Comparison of ENCODE assay signal across 24 mouse cellular contexts in genomic region chr8:114978206-114978960, GRCm38 (mm10).
DNase-seq lines count a peak whose midpoint lies in the region; ATAC-seq and TF ChIP-seq lines count a peak whose summit lies in the region.
"Had no signal": no experiment of that assay in that cellular context is flagged by ENCODE, and none has a peak within 500 bp of the region (broad histone marks: within the 10 kb centered on the region; RNA-seq: fewer than 3 reads in every experiment).

No protein-coding gene starts in this region.

- no peak overlapping the region; the same call in 1 of the 2 replicates for H3K4me3 ChIP-seq in heart, adult 2 months
- H3K4me3 ChIP-seq in heart, embryonic 10.5 days: no peak overlapping the region
- H3K4me3 ChIP-seq in heart, embryonic 15.5 days: no peak overlapping the region
- H3K4me3 ChIP-seq: forebrain, embryonic 13.5 days; hindbrain, embryonic 13.5 days; layer of hippocampus, adult 2 months; left cerebral cortex, adult 2 months; limb, embryonic 13.5 days; lung, embryonic 15.5 days; midbrain, embryonic 10.5 days; midbrain, embryonic 15.5 days; neural tube, embryonic 15.5 days; stomach, embryonic 15.5 days had no signal

- no peak for DNase-seq in heart, adult 2 months
- no peak for DNase-seq in heart, embryonic 10.5 days (ENCODE audit: low spot score)
- no peak for DNase-seq in heart, adult 8-10 months (ENCODE audit: low spot score)
- peak; percentile 45 for DNase-seq in induced T-regulatory cell, adult 2 months (ENCODE audit: low read depth)
- DNase-seq in skeletal muscle tissue, adult 2 months (ENCODE audit: low read depth, low spot score): peak; percentile 83
- DNase-seq: B cell, adult 2 months; cerebellum, adult 8-10 months; cerebellum, postnatal 36 days; kidney, adult 2 months; kidney, postnatal 36 days; retina, postnatal 1 day; right cerebral cortex, postnatal 14 days had no signal

- H3K36me3 ChIP-seq in heart, adult 2 months (ENCODE audit: control insufficient read depth, insufficient read depth, low read length): no peaks in the 10 kb centered on the region
- no peaks in the 10 kb centered on the region for H3K36me3 ChIP-seq in heart, embryonic 10.5 days
- no peaks in the 10 kb centered on the region for H3K36me3 ChIP-seq in heart, embryonic 15.5 days
- H3K36me3 ChIP-seq: hindbrain, embryonic 13.5 days; limb, embryonic 13.5 days; lung, embryonic 15.5 days; midbrain, embryonic 10.5 days; midbrain, embryonic 15.5 days; neural tube, embryonic 15.5 days; stomach, embryonic 15.5 days had no signal

- no peaks in the 10 kb centered on the region for H3K27me3 ChIP-seq in heart, adult 2 months (ENCODE audit: control insufficient read depth, insufficient read depth, low read length)
- H3K27me3 ChIP-seq in heart, embryonic 10.5 days (ENCODE audit: insufficient read depth, poor library complexity, severe bottlenecking): no peaks in the 10 kb centered on the region
- no peaks in the 10 kb centered on the region for H3K27me3 ChIP-seq in heart, embryonic 15.5 days
- H3K27me3 ChIP-seq: lung, embryonic 15.5 days; midbrain, embryonic 15.5 days; stomach, embryonic 15.5 days had no signal

- H3K79me2 ChIP-seq in heart, adult 2 months (replicated peaks; ENCODE audit: control insufficient read depth, insufficient read depth, low read length): no peaks in the 10 kb centered on the region

- H3K4me1 ChIP-seq in heart, adult 2 months (ENCODE audit: control insufficient read depth, insufficient read depth, low read length): peaks cover 8% of the 10 kb centered on the region
- H3K4me1 ChIP-seq in heart, embryonic 10.5 days: peaks cover 30% of the 10 kb centered on the region
- peaks cover 39% of the 10 kb centered on the region for H3K4me1 ChIP-seq in heart, embryonic 15.5 days (replicated peaks)
- H3K4me1 ChIP-seq: hindbrain, embryonic 13.5 days; lung, embryonic 15.5 days; midbrain, embryonic 10.5 days; midbrain, embryonic 15.5 days; neural tube, embryonic 15.5 days; stomach, embryonic 15.5 days had no signal

- H3K27ac ChIP-seq in heart, adult 2 months: peak overlapping the region; percentile 59
- H3K27ac ChIP-seq in heart, embryonic 10.5 days: no peak overlapping the region
- H3K27ac ChIP-seq in heart, embryonic 15.5 days: peak overlapping the region; percentile 65
- H3K27ac ChIP-seq: forebrain, embryonic 13.5 days; hindbrain, embryonic 13.5 days; layer of hippocampus, adult 2 months; left cerebral cortex, adult 2 months; limb, embryonic 13.5 days; lung, embryonic 15.5 days; midbrain, embryonic 10.5 days; midbrain, embryonic 15.5 days; neural tube, embryonic 15.5 days; stomach, embryonic 15.5 days had no signal

- H3K9me3 ChIP-seq in heart, embryonic 10.5 days: no peaks in the 10 kb centered on the region
- H3K9me3 ChIP-seq in heart, embryonic 15.5 days (replicated peaks): no peaks in the 10 kb centered on the region
- H3K9me3 ChIP-seq: hindbrain, embryonic 13.5 days; limb, embryonic 13.5 days; lung, embryonic 15.5 days; midbrain, embryonic 15.5 days; neural tube, embryonic 15.5 days; stomach, embryonic 15.5 days had no signal

- intact Hi-C loops in heart, adult 2 months (cut with DNase I): loop anchor here (5.0 kb wide), 1 partner anchor 44 kb away; no protein-coding TSS in a partner anchor

- peak overlapping the region; percentile 47 for H3K4me2 ChIP-seq in heart, embryonic 15.5 days
- H3K4me2 ChIP-seq: forebrain, embryonic 13.5 days; hindbrain, embryonic 13.5 days; limb, embryonic 13.5 days; liver, embryonic 11.5 days; lung, embryonic 15.5 days; midbrain, embryonic 15.5 days; neural tube, embryonic 15.5 days; stomach, embryonic 15.5 days had no signal

- TF ChIP-seq CTCF in heart, adult 2 months (IDR thresholded peaks at IDR 0.05): no peak

- TF ChIP-seq EP300 in heart, adult 2 months (IDR thresholded peaks at IDR 0.05; ENCODE audit: insufficient read depth, low read depth, low read length): no peak

- H3K9ac ChIP-seq in heart, adult 2 months (ENCODE audit: low read depth, low read length): no peak overlapping the region
- no peak overlapping the region for H3K9ac ChIP-seq in heart, embryonic 15.5 days
- H3K9ac ChIP-seq: forebrain, embryonic 13.5 days; hindbrain, embryonic 13.5 days; limb, embryonic 13.5 days; lung, embryonic 15.5 days; midbrain, embryonic 15.5 days; neural tube, embryonic 15.5 days; stomach, embryonic 15.5 days had no signal

- no peak for TF ChIP-seq POLR2A in heart, adult 2 months (IDR thresholded peaks at IDR 0.05; ENCODE audit: insufficient read depth, low read depth, low read length)

- peak; percentile 69 for ATAC-seq in heart, embryonic 15.5 days (replicated peaks; ENCODE audit: insufficient number of reproducible peaks, insufficient read depth, low FRiP score, low read depth)
- ATAC-seq: forebrain, embryonic 13.5 days; midbrain, embryonic 15.5 days had no signal

- WGBS in heart, adult 2 months: 63% methylated on average over 15 of the region's 15 CpGs
- WGBS in heart, embryonic 10.5 days: 61% methylated on average over 15 of the region's 15 CpGs
- 45% methylated on average over 15 of the region's 15 CpGs for WGBS in heart, embryonic 15.5 days

Comparison
In these comparisons a context has a peak if more than half of its experiments do, and no peak if none do; other contexts are left out.
1. DNase-seq: peak in induced T-regulatory cell, adult 2 months (single experiment) and skeletal muscle tissue, adult 2 months (single experiment); none in heart, adult 2 months (0 of 2), heart, embryonic 10.5 days (single experiment) and heart, adult 8-10 months (single experiment).